Mouse (Mus musculus) kidney, adult 2 months (tissue): Measurements from ENCODE around the gene Cd5.

Experiments used
- CTCF ChIP-seq: fragments of 200-500 bp; conservative IDR thresholded peaks from 2 replicates; pipeline ENCODE4 v1.5.1; 2011; ENCODE audit warnings: low read depth, mild to moderate bottlenecking, control low read depth, low read length, moderate library complexity, mixed read lengths; ENCODE audit not compliant: insufficient read depth, insufficient read length
- POLR2A ChIP-seq: fragments of 200-500 bp; IDR thresholded peaks from one replicate; pipeline ENCODE4 v1.6.1; 2011; ENCODE audit warnings: low read depth, low read length, control low read depth

DNA sequence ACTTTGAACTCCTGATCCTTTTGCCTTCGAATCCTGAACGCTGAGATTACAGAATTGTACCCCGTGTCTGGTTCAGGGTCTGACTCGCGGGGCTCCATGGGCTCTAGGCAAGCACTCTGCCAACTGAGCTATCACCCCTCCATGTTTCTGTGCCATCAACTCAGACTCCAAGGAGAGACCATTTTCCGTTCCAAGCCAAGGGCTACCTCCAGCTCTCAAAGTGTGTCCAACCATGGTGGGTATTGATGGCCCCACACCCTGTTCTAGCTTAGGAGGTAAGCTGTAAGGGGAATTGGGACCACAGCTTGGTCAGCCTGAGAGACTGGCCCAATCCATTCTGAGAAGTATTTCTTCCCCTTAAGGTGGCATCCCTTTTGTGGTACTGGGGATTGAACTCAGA is 10.5 kb upstream of the Cd5 start:
- TF ChIP-seq CTCF (no peak), POLR2A (no peak)
